ENCODE assay signal across 13 mouse cellular contexts in genomic region chr7:6438388-6438787, GRCm38 (mm10). TPM values are rescaled to one million over a fixed set of nuclear protein-coding genes. Genes with fewer than 3 reads are reported as not detected.
"Had no signal": no experiment of that assay in that cellular context is flagged by ENCODE, and none has a peak within 500 bp of the region (broad histone marks: within the 10 kb centered on the region; RNA-seq: fewer than 3 reads in every experiment).

Gene Olfr1344 (plus strand): TSS chr7:6438688.

- DNase-seq: retina, postnatal 1 day; right cerebral cortex, adult 18-20 months; right cerebral cortex, postnatal 14 days; right cerebral cortex, postnatal 25 days; right cerebral cortex, postnatal 4 days; spleen, adult 18-20 months; thymus, adult 18-20 months; thymus, adult 2 months; thymus, postnatal 14 days; thymus, postnatal 25 days; thymus, postnatal 36 days; thymus, postnatal 4 days had no signal

RNA-seq across cellular contexts. Expression of gene Olfr1344, which starts in this region (rescaled TPM):
- total RNA-seq: neutrophil, adult 5-6 weeks had no signal
